Mouse (Mus musculus) lung, adult 2 months (tissue): Measurements from ENCODE around the gene Ppard.

ENCODE experiments used
- CTCF ChIP-seq: fragments of 200-500 bp; IDR thresholded peaks from 2 replicates; pipeline ENCODE4 v1.5.1; 2011; ENCODE audit warnings: mild to moderate bottlenecking, low read length, control low read depth; ENCODE audit not compliant: insufficient read depth
- POLR2A ChIP-seq: fragments of 200-500 bp; IDR thresholded peaks from 2 replicates; pipeline ENCODE4 v1.6.1; 2011; ENCODE audit warnings: low read depth, mild to moderate bottlenecking, control low read depth, low read length, borderline replicate concordance; ENCODE audit errors: extremely low read depth

DNA sequence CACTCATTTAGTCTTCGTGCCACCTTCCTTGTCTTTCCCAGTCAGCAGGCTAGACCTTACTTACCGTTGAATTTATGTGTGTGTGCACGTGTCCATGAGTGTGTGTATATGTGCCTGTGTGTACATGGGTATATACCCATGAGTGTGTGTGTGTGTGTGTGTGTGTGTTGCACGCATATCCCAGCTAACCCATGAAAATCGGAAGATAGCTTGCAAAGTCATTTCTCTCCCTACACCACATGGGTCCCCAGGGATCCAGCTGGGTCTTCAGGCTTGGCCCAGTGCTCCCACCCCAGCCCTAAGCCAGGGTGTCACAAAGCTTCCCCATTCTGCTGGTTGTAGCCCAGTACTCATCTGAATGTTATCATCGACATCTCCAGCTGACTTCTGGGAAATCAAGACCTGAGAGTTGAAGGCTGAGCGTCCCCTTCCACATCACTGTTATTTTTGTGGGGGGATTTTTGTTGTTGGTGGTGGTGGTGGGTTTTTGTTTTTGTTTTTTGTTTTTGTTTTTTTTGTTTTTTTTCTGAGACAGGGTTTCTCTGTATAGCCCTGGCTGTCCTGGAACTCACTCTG, 49.5 kb downstream of the Ppard start:
- TF ChIP-seq CTCF: no peak
- TF ChIP-seq POLR2A: no peak
